Mouse (Mus musculus): ENCODE measurements at regions not wholly inside any gene's neighbourhood (a gene's known extent, or its start where the extent isn't known, plus 50 kb on each side); places are given as distances from the start of the nearest gene placed in this dataset.

- TF ChIP-seq CTCF (IDR thresholded peaks at IDR 0.05; ENCODE audit: borderline replicate concordance, insufficient read depth, low read depth, low read length) (no peak), POLR2A (IDR thresholded peaks at IDR 0.05; ENCODE audit: borderline replicate concordance, insufficient read depth, low read length) (no peak)
Observed at GRCm38 (mm10) chr10:122587541-122587940, 91.0 kb upstream of the Ppm1h start.

Measured in cerebellum, adult 2 months (tissue).